In the genomic region with DNA sequence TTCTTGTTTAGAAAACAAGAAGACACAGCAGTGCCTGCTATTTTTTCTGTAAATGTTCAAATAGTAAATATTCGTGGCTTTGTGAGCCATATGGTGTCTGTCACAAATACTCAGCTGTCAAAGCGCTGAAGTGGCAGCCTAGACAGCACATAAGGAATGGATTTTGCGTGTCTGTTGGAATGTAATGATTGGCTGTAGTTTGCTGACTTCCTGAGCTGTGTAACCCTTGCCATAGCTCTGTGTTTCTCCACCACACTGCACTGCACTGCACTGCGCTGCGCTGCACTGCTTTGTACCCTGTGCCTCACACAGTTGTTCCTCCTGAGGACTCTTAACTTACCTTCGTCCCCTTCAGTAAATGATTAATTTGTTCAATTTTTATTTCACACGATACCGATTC, we compare ENCODE assay signal across 18 mouse cellular contexts. TPM values are rescaled to one million over a fixed set of nuclear protein-coding genes. Genes with fewer than 3 reads are reported as not detected.
DNase-seq lines count a peak whose midpoint lies in the region; ATAC-seq and TF ChIP-seq lines count a peak whose summit lies in the region.
"Had no signal": no experiment of that assay in that cellular context is flagged by ENCODE, and none has a peak within 500 bp of the region (broad histone marks: within the 10 kb centered on the region; RNA-seq: fewer than 3 reads in every experiment).

No protein-coding gene starts in this region.

- no peaks in the 10 kb centered on the region for H3K27me3 ChIP-seq in hindbrain, embryonic 14.5 days (ENCODE audit: control insufficient read depth, insufficient read depth, low read length)
- H3K27me3 ChIP-seq in hindbrain, embryonic 10.5 days (ENCODE audit: insufficient read depth, poor library complexity, severe bottlenecking), result no peaks in the 10 kb centered on the region
- H3K27me3 ChIP-seq in embryonic facial prominence, embryonic 14.5 days (replicated peaks; ENCODE audit: control insufficient read depth, insufficient read depth, low read length), result no peaks in the 10 kb centered on the region
- H3K27me3 ChIP-seq in liver, embryonic 14.5 days (ENCODE audit: control insufficient read depth, insufficient read depth, low read length), result no peaks in the 10 kb centered on the region
- H3K27me3 ChIP-seq: neural tube, embryonic 12.5 days had no signal

- H3K9me3 ChIP-seq in hindbrain, embryonic 14.5 days (ENCODE audit: control insufficient read depth, low read length), result no peaks in the 10 kb centered on the region
- no peaks in the 10 kb centered on the region for H3K9me3 ChIP-seq in hindbrain, embryonic 10.5 days
- no peaks in the 10 kb centered on the region for H3K9me3 ChIP-seq in embryonic facial prominence, embryonic 14.5 days (ENCODE audit: control insufficient read depth, low read length)
- no peaks in the 10 kb centered on the region for H3K9me3 ChIP-seq in liver, embryonic 14.5 days (ENCODE audit: control insufficient read depth, low read length)
- H3K9me3 ChIP-seq: heart, embryonic 10.5 days; neural tube, embryonic 12.5 days had no signal

- no peak for DNase-seq in hindbrain, embryonic 14.5 days (ENCODE audit: low spot score)
- DNase-seq in hindbrain, embryonic 10.5 days (ENCODE audit: low spot score), result no peak
- DNase-seq in lung, postnatal 10 days, result peak; percentile 38
- DNase-seq in lung, adult 2 months, result no peak
- peak; percentile 77 for DNase-seq in embryonic facial prominence, embryonic 14.5 days (ENCODE audit: low spot score)
- DNase-seq in liver, embryonic 14.5 days (ENCODE audit: low read depth in 3 of 3, low spot score in 3 of 3), result no peak
- DNase-seq in right cerebral cortex, postnatal 14 days, result no peak
- no peak for DNase-seq in urinary bladder, adult 18-20 months (ENCODE audit: low spot score in 2 of 2)
- DNase-seq: adrenal gland, postnatal 36 days; embryo, embryonic 11 days; gastrocnemius, adult 2 months; layer of hippocampus, postnatal 36 days had no signal

- H3K4me1 ChIP-seq in hindbrain, embryonic 14.5 days (replicated peaks; ENCODE audit: control insufficient read depth, insufficient read depth, low read length), result peaks cover 11% of the 10 kb centered on the region
- peaks cover 17% of the 10 kb centered on the region for H3K4me1 ChIP-seq in hindbrain, embryonic 10.5 days (replicated peaks)
- H3K4me1 ChIP-seq in lung, adult 2 months (ENCODE audit: control insufficient read depth, insufficient read depth, low read length), result peaks cover 31% of the 10 kb centered on the region
- H3K4me1 ChIP-seq in embryonic facial prominence, embryonic 14.5 days (ENCODE audit: control insufficient read depth, insufficient read depth, low read length), result peaks cover 20% of the 10 kb centered on the region
- H3K4me1 ChIP-seq in liver, embryonic 14.5 days (replicated peaks; ENCODE audit: control insufficient read depth in 2 of 2, insufficient read depth in 2 of 2, low read length in 1 of 2), result peaks cover 59 to 73% of the 10 kb centered on the region in 2 experiments

- no peak for TF ChIP-seq CTCF in lung, adult 2 months (IDR thresholded peaks at IDR 0.05; ENCODE audit: insufficient read depth, low read length)
- no peak for TF ChIP-seq CTCF in liver, embryonic 14.5 days (IDR thresholded peaks at IDR 0.05; ENCODE audit: low read depth)

- no peak overlapping the region for H3K9ac ChIP-seq in hindbrain, embryonic 14.5 days
- no peak overlapping the region for H3K9ac ChIP-seq in embryonic facial prominence, embryonic 14.5 days (ENCODE audit: low read depth, low read length)
- no peak overlapping the region for H3K9ac ChIP-seq in liver, embryonic 14.5 days (replicated peaks)
- H3K9ac ChIP-seq: neural tube, embryonic 12.5 days had no signal

- ATAC-seq in hindbrain, embryonic 14.5 days (ENCODE audit: low FRiP score), result no peak
- peak; percentile 76; the same call in 1 of the 2 replicates for ATAC-seq in embryonic facial prominence, embryonic 14.5 days (ENCODE audit: low read depth)
- ATAC-seq in liver, embryonic 14.5 days (ENCODE audit: insufficient read depth), result no peak
- ATAC-seq: CD4-positive, CD25-positive, alpha-beta regulatory T cell, adult 4 months; inflammation-experienced regulatory T-cells, adult 6 months had no signal

- peak overlapping the region; percentile 11; the same call in 1 of the 2 replicates for H3K27ac ChIP-seq in hindbrain, embryonic 14.5 days
- H3K27ac ChIP-seq in hindbrain, embryonic 10.5 days, result no peak overlapping the region
- peak overlapping the region; percentile 1; the same call in 1 of the 2 replicates for H3K27ac ChIP-seq in embryonic facial prominence, embryonic 14.5 days (replicated peaks; ENCODE audit: low read depth, low read length)
- peak overlapping the region; percentile 13; the same call in 1 of the 2 replicates for H3K27ac ChIP-seq in liver, embryonic 14.5 days
- H3K27ac ChIP-seq: gastrocnemius, adult 2 months; heart, embryonic 10.5 days; macrophage; neural tube, embryonic 12.5 days had no signal

- no peak overlapping the region for H3K4me3 ChIP-seq in hindbrain, embryonic 14.5 days (replicated peaks; ENCODE audit: low read length)
- no peak overlapping the region for H3K4me3 ChIP-seq in hindbrain, embryonic 10.5 days
- H3K4me3 ChIP-seq in lung, adult 2 months (replicated peaks; ENCODE audit: extremely low read depth, low read depth, low read length), result no peak overlapping the region
- no peak overlapping the region for H3K4me3 ChIP-seq in embryonic facial prominence, embryonic 14.5 days (ENCODE audit: low read depth, low read length)
- H3K4me3 ChIP-seq in liver, embryonic 14.5 days (ENCODE audit: insufficient read depth in 1 of 2, low read depth in 2 of 2, low read length in 2 of 2), result no peak overlapping the region
- H3K4me3 ChIP-seq: gastrocnemius, adult 2 months; heart, embryonic 10.5 days; neural tube, embryonic 12.5 days had no signal

- TF ChIP-seq POLR2A in lung, adult 2 months (IDR thresholded peaks at IDR 0.05; ENCODE audit: borderline replicate concordance, extremely low read depth, low read depth, low read length), result no peak

- 76% methylated on average over 8 of the region's 8 CpGs for WGBS in hindbrain, embryonic 14.5 days
- WGBS in hindbrain, embryonic 10.5 days, result 87% methylated on average over 8 of the region's 8 CpGs
- WGBS in lung, adult 2 months, result 59% methylated on average over 8 of the region's 8 CpGs
- 41% methylated on average over 8 of the region's 8 CpGs for WGBS in embryonic facial prominence, embryonic 14.5 days
- WGBS in liver, embryonic 14.5 days (ENCODE audit: insufficient replicate concordance), result 74% methylated on average over 8 of the region's 8 CpGs

- H3K36me3 ChIP-seq in hindbrain, embryonic 14.5 days (replicated peaks; ENCODE audit: control insufficient read depth, insufficient read depth), result no peaks in the 10 kb centered on the region
- 0 out of 2 replicates have a peak, but pooled peaks cover 4% of the 10 kb centered on the region for H3K36me3 ChIP-seq in hindbrain, embryonic 10.5 days
- no peaks in the 10 kb centered on the region for H3K36me3 ChIP-seq in embryonic facial prominence, embryonic 14.5 days (ENCODE audit: control insufficient read depth, insufficient read depth, low read length)
- no peaks in the 10 kb centered on the region for H3K36me3 ChIP-seq in liver, embryonic 14.5 days (replicated peaks; ENCODE audit: control insufficient read depth, insufficient read depth, low read depth)
- H3K36me3 ChIP-seq: neural tube, embryonic 12.5 days had no signal

- no peak for TF ChIP-seq EP300 in liver, embryonic 14.5 days (IDR thresholded peaks at IDR 0.05; ENCODE audit: low read depth)

- H3K4me2 ChIP-seq in hindbrain, embryonic 14.5 days (replicated peaks), result no peak overlapping the region
- H3K4me2 ChIP-seq in embryonic facial prominence, embryonic 14.5 days (ENCODE audit: low read depth, low read length), result no peak overlapping the region; the same call in 1 of the 2 replicates
- no peak overlapping the region for H3K4me2 ChIP-seq in liver, embryonic 14.5 days (ENCODE audit: low read depth)
- H3K4me2 ChIP-seq: neural tube, embryonic 12.5 days had no signal

RNA-seq across cellular contexts. Expression of gene Sppl3, which starts 41.6 kb away (rescaled TPM):
- 30.1 and 31.5 TPM in 2 replicates for polyA plus RNA-seq in hindbrain, embryonic 14.5 days (2014; fragmentation: Nextera tagmentation; extraction: Ambion mirVana)
- 11.2 TPM in 2 replicates for polyA plus RNA-seq in hindbrain, embryonic 10.5 days (2016; fragmentation: Nextera tagmentation; extraction: Ambion mirVana)
- polyA plus RNA-seq in lung, adult 2 months (2012; rRNA removed), result 85.1 and 107 TPM in 2 replicates
- polyA plus RNA-seq in embryonic facial prominence, embryonic 14.5 days (2014; fragmentation: Nextera tagmentation; extraction: Ambion mirVana), result 25.6 and 25.7 TPM in 2 replicates
- 17.2 and 17.6 TPM in 2 replicates for polyA plus RNA-seq in liver, embryonic 14.5 days (2012; rRNA removed)
- 5.4 and 7.0 TPM in 2 replicates for polyA plus RNA-seq in liver, embryonic 14.5 days (2014; fragmentation: Nextera tagmentation; extraction: Ambion mirVana)

RNA-seq across cellular contexts. Expression of gene Gm10401, which starts 45.5 kb away (rescaled TPM):
- 49.1 and 53.0 TPM in 2 replicates for polyA plus RNA-seq in hindbrain, embryonic 14.5 days (2014; fragmentation: Nextera tagmentation; extraction: Ambion mirVana)
- 22.3 and 22.8 TPM in 2 replicates for polyA plus RNA-seq in hindbrain, embryonic 10.5 days (2016; fragmentation: Nextera tagmentation; extraction: Ambion mirVana)
- polyA plus RNA-seq in lung, adult 2 months (2012; rRNA removed), result not detected in 2 replicates
- 53.2 and 54.0 TPM in 2 replicates for polyA plus RNA-seq in embryonic facial prominence, embryonic 14.5 days (2014; fragmentation: Nextera tagmentation; extraction: Ambion mirVana)
- 0.07 TPM in 1 of 2 replicates, not detected in the other for polyA plus RNA-seq in liver, embryonic 14.5 days (2012; rRNA removed)
- polyA plus RNA-seq in liver, embryonic 14.5 days (2014; fragmentation: Nextera tagmentation; extraction: Ambion mirVana), result 11.9 and 14.0 TPM in 2 replicates
- polyA plus RNA-seq: cerebellum, adult 2 months had no signal

Comparison
In these comparisons a context has a peak if more than half of its experiments do, and no peak if none do; other contexts are left out.
1. DNase-seq: peak in lung, postnatal 10 days (single experiment) and embryonic facial prominence, embryonic 14.5 days (single experiment); none in hindbrain, embryonic 14.5 days (single experiment), hindbrain, embryonic 10.5 days (single experiment), lung, adult 2 months (single experiment), liver, embryonic 14.5 days (0 of 3), right cerebral cortex, postnatal 14 days (single experiment) and urinary bladder, adult 18-20 months (0 of 2).